Mouse (Mus musculus) E14TG2a.4 (cell line): ENCODE results near the gene Lrrc3.

Experiments
- CTCF ChIP-seq: conservative IDR thresholded peaks from 2 replicates; pipeline ENCODE4 v1.5.1; 2014; ENCODE audit warnings: low read length
- NANOG ChIP-seq: IDR thresholded peaks from 2 replicates; pipeline ENCODE4 v1.6.1; 2014; ENCODE audit warnings: borderline replicate concordance, low read length, mixed read lengths
- POU5F1 ChIP-seq: IDR thresholded peaks from 2 replicates; pipeline ENCODE4 v1.6.1; 2014; ENCODE audit warnings: low read length, borderline replicate concordance

- TF ChIP-seq CTCF: no peak
- TF ChIP-seq NANOG: no peak
- TF ChIP-seq POU5F1: no peak
Measured at GRCm38 (mm10) chr10:77867546-77867945, 34.8 kb downstream of the Lrrc3 start.
